Mouse (Mus musculus) hindbrain, postnatal 0 days (tissue): ENCODE measurements around the gene Nceh1. TPM values are rescaled to one million over a fixed set of nuclear protein-coding genes. Genes with fewer than 3 reads are reported as not detected.

ENCODE experiments used
- ATAC-seq: fragments of 200-750 bp; cut with Nextera tagmentation; 2 replicates; pipeline ENCODE4 v1.8.0; 2017; ENCODE audit warnings: mild to moderate bottlenecking, moderate TSS enrichment, moderate library complexity
- DNase-seq: peaks from one replicate; pipeline ENCODE4 v3.0.0-alpha.2; 2015; ENCODE audit warnings: low spot score
- H3K27ac ChIP-seq: fragments of 300-500 bp; sonication (generic); 2 replicates; pipeline ENCODE4 v1.5.1; 2014; ENCODE audit warnings: mild to moderate bottlenecking
- H3K27me3 ChIP-seq: fragments of 300-500 bp; sonication (generic); 2 replicates; pipeline ENCODE4 v1.6.1; 2014; ENCODE audit warnings: low read length, mixed read lengths; ENCODE audit not compliant: insufficient read depth
- H3K36me3 ChIP-seq: fragments of 300-500 bp; sonication (generic); 2 replicates; pipeline ENCODE4 v1.6.1; 2014; ENCODE audit warnings: low read length, mixed read lengths; ENCODE audit not compliant: insufficient read depth
- H3K4me1 ChIP-seq: fragments of 300-500 bp; sonication (generic); 2 replicates; pipeline ENCODE4 v1.6.1; 2014; ENCODE audit warnings: antibody characterized with exemption, low read length, mixed read lengths; ENCODE audit not compliant: insufficient read depth
- H3K4me2 ChIP-seq: fragments of 300-500 bp; sonication (generic); 2 replicates; pipeline ENCODE4 v1.6.1; 2014; ENCODE audit warnings: low read depth, mild to moderate bottlenecking, low read length, moderate library complexity, mixed read lengths
- H3K4me3 ChIP-seq: fragments of 300-500 bp; sonication (generic); 2 replicates; pipeline ENCODE4 v1.5.1; 2014; ENCODE audit warnings: low read length
- H3K9ac ChIP-seq: fragments of 300-500 bp; sonication (generic); replicated peaks from 2 replicates; pipeline ENCODE4 v1.6.1; 2014; ENCODE audit warnings: mild to moderate bottlenecking, low read length, moderate library complexity, mixed read lengths
- H3K9me3 ChIP-seq: fragments of 300-500 bp; sonication (generic); 2 replicates; pipeline ENCODE4 v1.6.1; 2016; ENCODE audit warnings: low read length, mixed read lengths
- CTCF ChIP-seq: IDR thresholded peaks from 2 replicates; pipeline ENCODE4 v1.5.1; 2016; ENCODE audit warnings: antibody characterized with exemption, control low read depth, low read depth
- WGBS: fragments of 180-500 bp; shearing (Covaris S2); extraction: QIAGEN DNeasy Blood & Tissue Kit; methylation state at CpG from one replicate; pipeline ENCODE4 v1.1.7; 2014; 5-methylcytosine and 5-hydroxymethylcytosine counted together
- polyA plus RNA-seq: library from polyadenylated mRNA; unstranded; fragments of >200 nt; fragmentation: Nextera tagmentation; extraction: Ambion mirVana; gene quantifications from 2 replicates; pipeline ENCODE4 v1.2.1, GENCODE M21; 2015
- total RNA-seq: library from RNA; depleted of rRNA; stranded (reverse); fragments of >200 nt; gene quantifications from 2 replicates; pipeline ENCODE4 v1.2.3, GENCODE M21; 2014

The Nceh1 gene
- total and polyA plus RNA-seq, 2 experiments from 2014 or later: 31.5 to 35.7 TPM

DNA sequence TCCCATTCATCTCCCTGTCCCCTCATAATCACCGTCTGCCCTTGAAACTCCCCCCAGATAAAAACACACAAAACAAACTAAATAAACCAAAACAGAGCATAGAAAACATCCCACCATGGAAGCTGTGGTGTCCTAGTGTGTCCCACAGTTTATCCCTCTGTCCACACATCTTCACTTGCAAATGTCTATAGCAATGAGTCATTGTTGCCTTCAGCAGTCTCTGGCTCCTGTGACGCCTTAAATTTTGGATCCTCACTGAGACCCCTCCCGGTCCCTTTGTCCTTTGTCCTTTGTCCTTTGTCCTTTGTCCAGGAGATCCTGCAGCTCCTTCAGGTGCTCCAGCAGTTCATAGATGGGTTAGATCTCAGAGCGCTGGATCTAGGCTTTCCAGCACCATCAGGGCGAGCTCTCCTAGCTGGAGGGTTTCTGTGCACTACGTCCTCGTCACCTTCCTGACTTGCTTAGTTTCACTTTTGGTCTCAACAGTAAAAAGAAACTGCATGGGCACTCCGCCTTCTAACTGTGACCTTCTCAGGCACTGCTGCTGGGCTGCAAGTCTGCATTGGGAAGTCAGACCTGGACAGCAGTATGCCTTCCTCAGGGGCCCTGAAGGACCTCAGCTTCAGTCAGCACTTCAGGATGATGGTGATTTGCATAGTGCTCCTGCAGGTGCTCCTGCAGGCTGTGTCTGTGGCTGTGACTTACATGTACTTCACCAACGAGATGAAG is 134.0 kb downstream of the Nceh1 start, which contains the start of gene Tnfsf10:
TSS of gene Tnfsf10 (plus strand) at position 470 of the 729 bp plus-strand sequence.
- Histone ChIP-seq H3K27ac (no peak within 1 kb of the TSS), H3K4me3 (no peak within 1 kb of the TSS), H3K36me3 (no peaks in the 10 kb centered on the region), H3K9ac (no peak within 1 kb of the TSS), H3K9me3 (no peaks in the 10 kb centered on the region), H3K4me1 (no peaks in the 10 kb centered on the region), H3K27me3 (no peaks in the 10 kb centered on the region), H3K4me2 (no peak within 1 kb of the TSS)
- TF ChIP-seq CTCF: no peak
- WGBS: 61% methylated on average over 9 of the region's 9 CpGs
- DNase-seq: no peak
- no peak for ATAC-seq

DNA sequence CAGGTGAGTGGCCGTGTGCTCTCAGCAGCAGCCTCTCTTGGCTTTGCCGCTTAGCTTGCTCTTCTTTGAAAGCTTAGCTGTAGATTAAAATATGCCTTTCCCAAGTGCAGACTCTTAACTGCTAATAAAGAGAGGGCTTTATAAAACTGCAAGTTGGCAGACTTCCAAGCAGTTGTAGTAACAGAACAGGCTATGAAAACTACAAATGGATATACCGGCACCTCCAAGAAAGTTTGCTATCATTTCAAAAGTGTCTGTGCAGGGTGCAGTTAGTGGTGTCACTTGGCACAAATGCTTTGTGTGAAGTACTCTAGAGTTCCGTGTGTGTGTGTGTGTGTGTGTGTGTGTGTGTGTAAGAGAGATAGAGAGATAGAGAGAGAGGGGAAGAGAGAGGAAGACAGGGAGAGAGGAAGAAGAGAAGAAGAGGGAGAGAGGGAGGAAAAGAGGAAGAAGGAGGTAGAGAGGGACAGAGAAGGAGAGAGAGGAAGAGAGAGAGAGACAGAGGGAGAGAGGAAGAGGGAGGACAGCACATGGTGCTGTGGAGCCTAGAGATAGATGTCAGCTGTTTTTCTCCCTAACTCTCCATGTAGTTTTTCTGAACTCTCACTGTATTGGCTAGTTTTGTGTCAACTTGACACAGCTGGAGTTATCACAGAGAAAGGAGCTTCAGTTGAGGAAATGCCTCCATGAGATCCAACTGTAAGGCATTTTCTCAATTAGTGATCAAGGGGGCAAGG is 134.7 kb downstream of the Nceh1 start:
- DNase-seq (peak; percentile 33), ATAC-seq (no peak)
- TF ChIP-seq CTCF: no peak
- no peaks in the 10 kb centered on the region for H3K9me3 ChIP-seq
- H3K4me1 ChIP-seq: no peaks in the 10 kb centered on the region
- 55% methylated on average over 4 of the region's 4 CpGs for WGBS
- no peak overlapping the region for H3K27ac ChIP-seq
- no peaks in the 10 kb centered on the region for H3K27me3 ChIP-seq
- H3K9ac ChIP-seq: no peak overlapping the region
- H3K4me3 ChIP-seq: no peak overlapping the region
- no peak overlapping the region for H3K4me2 ChIP-seq
- H3K36me3 ChIP-seq: no peaks in the 10 kb centered on the region

DNA sequence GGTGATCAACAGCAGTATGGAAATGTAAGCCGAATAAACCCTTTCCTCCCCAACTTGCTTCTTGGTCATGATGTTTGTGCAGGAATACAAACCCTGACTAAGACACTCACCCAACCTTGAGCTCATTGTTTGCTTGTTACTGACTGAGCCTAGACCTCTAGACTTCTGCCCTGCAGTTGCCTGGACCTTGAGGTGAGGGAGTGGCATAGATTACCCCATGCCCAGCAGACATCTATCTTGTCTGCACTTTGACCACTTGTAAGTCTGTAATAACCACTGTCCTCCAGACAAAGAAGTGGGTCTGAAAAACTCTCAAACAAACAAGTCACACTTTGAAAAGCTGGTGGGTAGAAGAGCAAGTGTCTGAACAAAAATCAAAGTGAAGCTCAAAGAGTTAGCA is 136.9 kb downstream of the Nceh1 start:
- ATAC-seq: no peak
- TF ChIP-seq CTCF: no peak
- Histone ChIP-seq H3K4me3 (no peak overlapping the region), H3K4me1 (no peaks in the 10 kb centered on the region), H3K9me3 (no peaks in the 10 kb centered on the region), H3K36me3 (no peaks in the 10 kb centered on the region), H3K27me3 (no peaks in the 10 kb centered on the region), H3K9ac (no peak overlapping the region), H3K4me2 (no peak overlapping the region), H3K27ac (no peak overlapping the region)
- no peak for DNase-seq
- WGBS: 100% methylated on average over 1 of the region's 1 CpGs

DNA sequence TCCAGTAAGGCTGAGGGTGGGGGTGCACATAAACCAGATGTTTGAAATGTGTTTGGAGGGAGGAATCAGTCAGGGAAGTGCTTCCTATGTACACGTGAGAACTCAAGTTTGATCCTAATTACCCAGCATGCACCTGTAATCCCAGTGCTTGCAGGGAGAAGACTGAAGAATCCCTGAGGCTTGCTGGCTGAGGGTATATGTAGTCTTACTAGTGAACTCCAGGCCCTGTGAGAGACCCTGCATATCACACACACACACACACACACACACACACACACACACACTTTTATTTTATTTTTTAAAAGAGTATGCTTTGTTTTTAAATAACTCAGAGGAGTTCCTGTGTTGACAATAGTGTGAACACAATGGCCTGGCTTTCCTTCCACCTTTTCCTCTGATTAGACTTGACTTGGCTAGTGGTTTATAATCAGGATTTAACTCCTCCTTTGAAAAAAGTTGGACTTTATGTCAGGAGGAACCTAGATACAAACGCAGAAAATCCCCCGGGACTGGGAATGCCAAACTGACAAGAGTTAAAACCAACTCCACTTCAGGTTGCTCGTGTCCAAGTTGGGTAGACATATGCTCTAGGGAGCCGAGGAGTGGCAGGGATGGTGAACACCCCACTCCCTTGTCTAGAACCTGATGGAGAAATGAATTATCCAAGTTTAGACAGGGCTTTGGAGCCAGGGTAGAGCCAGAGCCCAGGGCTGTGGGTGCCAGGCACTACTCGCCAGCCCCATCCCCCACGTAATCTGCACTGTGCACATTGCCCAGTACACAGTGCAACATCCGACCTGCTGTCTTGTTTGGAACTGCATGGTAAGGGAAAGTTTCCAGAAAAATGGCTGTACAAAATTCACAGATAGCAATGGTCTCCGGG is 138.1 kb downstream of the Nceh1 start:
- Histone ChIP-seq H3K27ac (no peak overlapping the region), H3K9me3 (no peaks in the 10 kb centered on the region), H3K4me1 (no peaks in the 10 kb centered on the region), H3K4me2 (no peak overlapping the region), H3K4me3 (no peak overlapping the region), H3K36me3 (no peaks in the 10 kb centered on the region), H3K27me3 (no peaks in the 10 kb centered on the region), H3K9ac (no peak overlapping the region)
- DNase-seq: no peak
- ATAC-seq: no peak
- no peak for TF ChIP-seq CTCF
- WGBS: 77% methylated on average over 9 of the region's 9 CpGs

DNA sequence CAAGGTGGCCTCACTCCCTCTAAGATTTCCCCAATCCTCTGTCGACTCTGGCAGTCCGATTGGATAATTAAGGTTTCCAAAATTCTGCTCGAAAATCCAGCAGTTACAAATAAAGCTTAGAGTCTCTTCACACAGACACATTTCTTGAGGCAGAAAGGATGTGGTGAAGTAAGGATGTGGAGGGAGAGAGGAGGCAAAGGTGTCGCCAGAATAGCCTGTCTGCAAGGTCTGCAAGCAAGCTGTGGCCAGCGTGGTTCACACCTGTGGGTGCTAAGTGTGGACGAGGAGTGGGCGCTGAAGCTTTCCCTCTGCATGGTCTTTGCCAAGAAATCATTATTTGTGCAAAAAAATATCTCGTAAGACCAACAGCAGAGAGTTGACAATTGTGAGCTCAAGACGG is 139.8 kb downstream of the Nceh1 start:
- no peaks in the 10 kb centered on the region for H3K27me3 ChIP-seq
- ATAC-seq: no peak
- H3K27ac ChIP-seq: no peak overlapping the region
- H3K4me1 ChIP-seq: no peaks in the 10 kb centered on the region
- no peak overlapping the region for H3K4me3 ChIP-seq
- no peak overlapping the region for H3K9ac ChIP-seq
- 85% methylated on average over 9 of the region's 9 CpGs for WGBS
- no peaks in the 10 kb centered on the region for H3K36me3 ChIP-seq
- DNase-seq: no peak
- TF ChIP-seq CTCF: no peak
- H3K9me3 ChIP-seq: no peaks in the 10 kb centered on the region
- H3K4me2 ChIP-seq: no peak overlapping the region

DNA sequence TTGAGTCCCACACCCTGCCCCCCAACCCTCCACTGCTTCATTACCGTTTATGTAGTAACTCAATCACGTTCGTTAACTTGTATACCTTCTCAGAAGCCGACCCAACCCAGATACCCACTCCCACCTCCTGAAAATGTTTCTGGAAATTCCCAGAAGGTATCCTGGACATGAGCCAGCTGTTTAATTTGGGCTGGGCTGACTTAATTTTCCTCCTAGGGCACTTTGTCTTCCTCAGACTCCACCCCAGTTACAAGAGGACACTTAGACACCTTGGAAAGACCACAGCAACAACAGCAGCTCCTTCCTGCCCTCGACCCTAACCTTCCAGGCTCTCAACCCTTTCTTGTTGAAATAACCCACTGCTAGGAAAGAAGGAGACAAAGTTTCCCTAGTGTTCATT is 140.8 kb downstream of the Nceh1 start:
- Histone ChIP-seq H3K9me3 (no peaks in the 10 kb centered on the region), H3K4me3 (no peak overlapping the region), H3K27me3 (no peaks in the 10 kb centered on the region), H3K4me2 (no peak overlapping the region), H3K9ac (no peak overlapping the region), H3K27ac (no peak overlapping the region), H3K36me3 (no peaks in the 10 kb centered on the region), H3K4me1 (no peaks in the 10 kb centered on the region)
- DNase-seq (no peak), ATAC-seq (no peak)
- 77% methylated on average over 5 of the region's 5 CpGs for WGBS
- TF ChIP-seq CTCF: no peak
